Mouse (Mus musculus): Measurements from ENCODE around the gene Gfpt2.

DNA sequence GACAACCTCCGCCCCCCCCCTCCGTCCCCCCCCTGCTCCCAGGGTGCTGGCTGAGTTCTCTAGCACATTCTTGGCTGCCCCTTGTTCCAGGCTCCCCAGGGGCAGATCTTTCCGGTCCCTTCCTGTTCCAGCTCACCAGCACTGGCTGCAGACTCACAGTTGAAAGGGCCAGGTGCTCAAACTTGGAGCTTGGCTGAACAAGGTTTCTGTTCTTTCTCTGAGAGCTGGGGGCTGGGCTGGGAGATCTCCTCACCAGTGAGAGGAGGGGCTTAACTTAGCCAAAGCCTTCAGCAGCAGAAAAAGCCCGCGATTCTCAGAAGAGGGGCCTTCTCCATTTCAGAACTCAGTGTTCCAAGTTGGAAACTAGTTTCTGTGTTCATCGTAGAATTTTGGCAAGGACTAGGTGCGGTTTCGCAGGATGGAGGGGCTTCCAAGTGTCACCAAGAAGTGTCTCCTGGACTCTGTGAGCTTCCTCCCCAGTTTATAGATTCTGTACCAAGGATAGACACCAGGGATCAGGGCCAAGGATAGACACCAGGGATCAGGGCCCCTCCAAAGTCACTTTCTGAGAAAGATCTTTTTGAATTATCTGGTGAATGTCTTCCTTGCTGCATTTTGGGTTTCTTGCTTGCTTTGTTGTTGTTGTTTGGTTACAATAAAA lies 29.2 kb upstream of the Gfpt2 start:
- no peak for TF ChIP-seq CTCF (IDR thresholded peaks at IDR 0.05; ENCODE audit: borderline replicate concordance, control insufficient read depth, extremely low read depth, insufficient read depth, low read length, poor library complexity)
- TF ChIP-seq POLR2A (IDR thresholded peaks at IDR 0.05; ENCODE audit: control insufficient read depth, extremely low read depth, insufficient read depth, low read length, poor library complexity) = no peak
